Mouse (Mus musculus): Measurements from ENCODE around the gene Rpn1. TPM values are rescaled to one million over a fixed set of nuclear protein-coding genes. Genes with fewer than 3 reads are reported as not detected.

The Rpn1 gene
- total and polyA plus RNA-seq, 2 experiments from 2014 or later: 198 to 261 TPM

GRCm38 (mm10) chr6:88083672-88084071 lies 610 bp upstream of the Rpn1 start:
- 72% methylated on average over 3 of the region's 3 CpGs for WGBS
- no peak for DNase-seq (ENCODE audit: low spot score)
- ATAC-seq (ENCODE audit: low FRiP score): no peak
- Histone ChIP-seq H3K4me1 (ENCODE audit: insufficient read depth, low read length) (peaks cover 13% of the 10 kb centered on the region), H3K9ac (replicated peaks; ENCODE audit: low read length, poor library complexity, severe bottlenecking) (no peak overlapping the region), H3K9me3 (ENCODE audit: low read length) (no peaks in the 10 kb centered on the region), H3K36me3 (ENCODE audit: insufficient read depth, low read length) (no peaks in the 10 kb centered on the region; the same call in 1 of the 2 replicates), H3K4me2 (ENCODE audit: low read depth, low read length, poor library complexity, severe bottlenecking) (peak overlapping the region; percentile 89), H3K4me3 (ENCODE audit: low read depth, low read length) (peak overlapping the region; percentile 99), H3K27ac (ENCODE audit: low read depth, low read length) (no peak overlapping the region), H3K27me3 (ENCODE audit: insufficient read depth, low read length) (peaks cover 12% of the 10 kb centered on the region; the same call in 1 of the 2 replicates)
- TF ChIP-seq CTCF (IDR thresholded peaks at IDR 0.05): no peak

GRCm38 (mm10) chr6:88088971-88089370 lies 4.7 kb downstream of the Rpn1 start:
- Histone ChIP-seq H3K4me3 (ENCODE audit: low read depth, low read length) (no peak overlapping the region), H3K36me3 (ENCODE audit: insufficient read depth, low read length) (peaks cover 27% of the 10 kb centered on the region), H3K4me2 (ENCODE audit: low read depth, low read length, poor library complexity, severe bottlenecking) (no peak overlapping the region), H3K9ac (replicated peaks; ENCODE audit: low read length, poor library complexity, severe bottlenecking) (no peak overlapping the region), H3K9me3 (ENCODE audit: low read length) (no peaks in the 10 kb centered on the region), H3K27me3 (ENCODE audit: insufficient read depth, low read length) (no peaks in the 10 kb centered on the region), H3K27ac (ENCODE audit: low read depth, low read length) (no peak overlapping the region), H3K4me1 (ENCODE audit: insufficient read depth, low read length) (peaks cover 9% of the 10 kb centered on the region)
- ATAC-seq (ENCODE audit: low FRiP score) (no peak), DNase-seq (ENCODE audit: low spot score) (no peak)
- TF ChIP-seq CTCF (IDR thresholded peaks at IDR 0.05): peak; percentile 19; the same call in 1 of the 2 replicates
- WGBS: 76% methylated on average over 1 of the region's 1 CpGs

GRCm38 (mm10) chr6:88095377-88095776 lies 11.1 kb downstream of the Rpn1 start:
- TF ChIP-seq CTCF (IDR thresholded peaks at IDR 0.05): no peak
- Histone ChIP-seq H3K9me3 (ENCODE audit: low read length) (no peaks in the 10 kb centered on the region), H3K36me3 (ENCODE audit: insufficient read depth, low read length) (peaks cover 55% of the 10 kb centered on the region), H3K9ac (replicated peaks; ENCODE audit: low read length, poor library complexity, severe bottlenecking) (no peak overlapping the region), H3K4me2 (ENCODE audit: low read depth, low read length, poor library complexity, severe bottlenecking) (no peak overlapping the region), H3K4me3 (ENCODE audit: low read depth, low read length) (no peak overlapping the region), H3K27me3 (ENCODE audit: insufficient read depth, low read length) (no peaks in the 10 kb centered on the region), H3K4me1 (ENCODE audit: insufficient read depth, low read length) (no peaks in the 10 kb centered on the region), H3K27ac (ENCODE audit: low read depth, low read length) (no peak overlapping the region)
- DNase-seq (ENCODE audit: low spot score): no peak
- WGBS: 91% methylated on average over 7 of the region's 7 CpGs
- no peak for ATAC-seq (ENCODE audit: low FRiP score)

- 92% methylated on average over 6 of the region's 6 CpGs for WGBS
- no peak overlapping the region for H3K4me3 ChIP-seq (ENCODE audit: low read depth, low read length)
- H3K27ac ChIP-seq (ENCODE audit: low read depth, low read length): no peak overlapping the region
- H3K4me2 ChIP-seq (ENCODE audit: low read depth, low read length, poor library complexity, severe bottlenecking): no peak overlapping the region
- peaks cover 5% of the 10 kb centered on the region; the same call in 1 of the 2 replicates for H3K4me1 ChIP-seq (ENCODE audit: insufficient read depth, low read length)
- H3K36me3 ChIP-seq (ENCODE audit: insufficient read depth, low read length): peaks cover 62% of the 10 kb centered on the region
- H3K27me3 ChIP-seq (ENCODE audit: insufficient read depth, low read length): no peaks in the 10 kb centered on the region
- no peaks in the 10 kb centered on the region for H3K9me3 ChIP-seq (ENCODE audit: low read length)
- no peak overlapping the region for H3K9ac ChIP-seq (replicated peaks; ENCODE audit: low read length, poor library complexity, severe bottlenecking)
- ATAC-seq (ENCODE audit: low FRiP score) (no peak), DNase-seq (ENCODE audit: low spot score) (no peak)
- no peak for TF ChIP-seq CTCF (IDR thresholded peaks at IDR 0.05)
Measured at GRCm38 (mm10) chr6:88102096-88102495, 17.8 kb downstream of the Rpn1 start.

GRCm38 (mm10) chr6:88105783-88106611 lies 21.7 kb downstream of the Rpn1 start:
- WGBS: 9% methylated on average over 32 of the region's 32 CpGs
- H3K9me3 ChIP-seq (ENCODE audit: low read length): no peaks in the 10 kb centered on the region
- H3K4me2 ChIP-seq (ENCODE audit: low read depth, low read length, poor library complexity, severe bottlenecking): peak overlapping the region; percentile 40

GRCm38 (mm10) chr6:88106612-88107123 lies 22.4 kb downstream of the Rpn1 start:
- H3K9ac ChIP-seq (replicated peaks; ENCODE audit: low read length, poor library complexity, severe bottlenecking): peak overlapping the region; percentile 57
- no peak for DNase-seq (ENCODE audit: low spot score)
- H3K27me3 ChIP-seq (ENCODE audit: insufficient read depth, low read length): no peaks in the 10 kb centered on the region
- H3K4me3 ChIP-seq (ENCODE audit: low read depth, low read length): peak overlapping the region; percentile 12
- H3K4me2 ChIP-seq (ENCODE audit: low read depth, low read length, poor library complexity, severe bottlenecking): peak overlapping the region; percentile 40
- no peaks in the 10 kb centered on the region for H3K9me3 ChIP-seq (ENCODE audit: low read length)
- peaks cover 27% of the 10 kb centered on the region for H3K36me3 ChIP-seq (ENCODE audit: insufficient read depth, low read length)
- peak overlapping the region; percentile 74 for H3K27ac ChIP-seq (ENCODE audit: low read depth, low read length)
- ATAC-seq (ENCODE audit: low FRiP score): peak; percentile 41
- peaks cover 5% of the 10 kb centered on the region; the same call in 1 of the 2 replicates for H3K4me1 ChIP-seq (ENCODE audit: insufficient read depth, low read length)
- no peak for TF ChIP-seq CTCF (IDR thresholded peaks at IDR 0.05)
- WGBS: over 99% methylated on average over 12 of the region's 12 CpGs

More at GRCm38 (mm10) chr6:88105783-88106611, 21.7 kb downstream of the Rpn1 start:
- peak; percentile 97 for DNase-seq (ENCODE audit: low spot score)
- peak overlapping the region; percentile 74 for H3K27ac ChIP-seq (ENCODE audit: low read depth, low read length)
- peaks cover 33% of the 10 kb centered on the region for H3K36me3 ChIP-seq (ENCODE audit: insufficient read depth, low read length)
- peak; percentile 93 for ATAC-seq (ENCODE audit: low FRiP score)
- peak overlapping the region; percentile 12 for H3K4me3 ChIP-seq (ENCODE audit: low read depth, low read length)
- peaks cover 5% of the 10 kb centered on the region; the same call in 1 of the 2 replicates for H3K4me1 ChIP-seq (ENCODE audit: insufficient read depth, low read length)
- H3K9ac ChIP-seq (replicated peaks; ENCODE audit: low read length, poor library complexity, severe bottlenecking): peak overlapping the region; percentile 57
- TF ChIP-seq CTCF (IDR thresholded peaks at IDR 0.05): peak; percentile 98
- no peaks in the 10 kb centered on the region for H3K27me3 ChIP-seq (ENCODE audit: insufficient read depth, low read length)

Measured in midbrain, postnatal 0 days (tissue).